Comparison of ENCODE assay signal across 12 mouse cellular contexts in the genomic region with DNA sequence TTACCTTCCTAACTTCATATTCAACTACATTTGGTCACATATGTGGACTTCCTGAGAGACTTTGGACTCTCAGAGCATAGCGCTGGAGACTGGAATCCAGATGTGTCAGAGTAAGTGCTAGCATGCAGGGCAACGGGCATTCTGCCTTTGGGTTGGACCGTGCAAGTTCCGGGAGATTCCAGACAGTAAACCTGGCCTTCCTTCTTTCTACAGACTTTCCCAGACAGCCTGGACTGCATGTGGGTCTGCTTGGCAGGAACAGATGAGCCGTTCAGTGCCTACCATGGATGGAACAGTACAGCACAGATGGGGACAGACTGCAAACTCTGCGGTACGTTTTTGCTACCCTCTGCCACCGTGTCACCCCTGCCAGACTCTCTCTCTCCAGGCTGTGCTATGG.
DNase-seq lines count a peak whose midpoint lies in the region; ATAC-seq lines count a peak whose summit lies in the region.
"Had no signal": no experiment of that assay in that cellular context is flagged by ENCODE, and none has a peak within 500 bp of the region (broad histone marks: within the 10 kb centered on the region; RNA-seq: fewer than 3 reads in every experiment).

No protein-coding gene starts in this region.

- H3K27ac ChIP-seq in stomach, embryonic 16.5 days (ENCODE audit: low read length) = peak overlapping the region; percentile 67
- H3K27ac ChIP-seq: heart, adult 2 months; left cerebral cortex, adult 2 months had no signal

- no peak overlapping the region for H3K9ac ChIP-seq in stomach, embryonic 16.5 days (ENCODE audit: low read length)

- peak; percentile 66 for ATAC-seq in frontal cortex, adult (ENCODE audit: low TSS enrichment)
- peak; percentile 8; the same call in 1 of the 2 replicates for ATAC-seq in stomach, embryonic 16.5 days (ENCODE audit: insufficient read depth, low FRiP score)

- no peaks in the 10 kb centered on the region for H3K36me3 ChIP-seq in stomach, embryonic 16.5 days (ENCODE audit: control insufficient read depth, insufficient read depth, low read length)

- no peak overlapping the region for H3K4me2 ChIP-seq in stomach, embryonic 16.5 days (ENCODE audit: low read depth, low read length)

- no peaks in the 10 kb centered on the region for H3K9me3 ChIP-seq in stomach, embryonic 16.5 days (replicated peaks; ENCODE audit: control insufficient read depth, low read length)

- DNase-seq in frontal cortex, postnatal 36 days (ENCODE audit: low spot score in 2 of 2) = no peak
- DNase-seq in right cerebral cortex, postnatal 10 days (ENCODE audit: low spot score in 2 of 2) = peak; percentile 43 to 53
- DNase-seq in right cerebral cortex, adult 2 months (ENCODE audit: low spot score in 2 of 2) = no peak
- peak; percentile 56 for DNase-seq in large intestine, adult 2 months (ENCODE audit: low read depth, low spot score)
- no peak for DNase-seq in thymus, postnatal 14 days
- DNase-seq in adrenal gland, postnatal 36 days = no peak
- DNase-seq: heart, adult 2 months; right cerebral cortex, postnatal 25 days had no signal

- H3K4me1 ChIP-seq in stomach, embryonic 16.5 days (ENCODE audit: control insufficient read depth, insufficient read depth, low read length) = peaks cover 9% of the 10 kb centered on the region; the same call in 1 of the 2 replicates

- WGBS in large intestine, adult 2 months = 38% methylated on average over 8 of the region's 8 CpGs
- 83% methylated on average over 8 of the region's 8 CpGs for WGBS in stomach, embryonic 16.5 days

- no peak overlapping the region for H3K4me3 ChIP-seq in stomach, embryonic 16.5 days (replicated peaks; ENCODE audit: low read length)
- H3K4me3 ChIP-seq: erythroblast, embryonic 14.5 days; heart, adult 2 months; left cerebral cortex, adult 2 months had no signal

- no peaks in the 10 kb centered on the region for H3K27me3 ChIP-seq in stomach, embryonic 16.5 days (ENCODE audit: control insufficient read depth, insufficient read depth, low read length)

Comparison
In these comparisons a context has a peak if more than half of its experiments do, and no peak if none do; other contexts are left out.
1. DNase-seq: peak in right cerebral cortex, postnatal 10 days (2 of 2) and large intestine, adult 2 months (single experiment); none in frontal cortex, postnatal 36 days (0 of 2), right cerebral cortex, adult 2 months (0 of 2), thymus, postnatal 14 days (single experiment) and adrenal gland, postnatal 36 days (0 of 2).